In genomic region chr3:95624628-95625503, GRCm38 (mm10) we compare ENCODE assay signal across 8 mouse cellular contexts. TPM values are rescaled to one million over a fixed set of nuclear protein-coding genes. Genes with fewer than 3 reads are reported as not detected.
DNase-seq lines count a peak whose midpoint lies in the region; ATAC-seq and TF ChIP-seq lines count a peak whose summit lies in the region.

TSS of gene Ensa (plus strand) at chr3:95624993.

- peak within 1 kb of the TSS; percentile 79 for H3K9ac ChIP-seq in heart, embryonic 11.5 days (ENCODE audit: low read depth, low read length)
- H3K9ac ChIP-seq in kidney, embryonic 16.5 days (replicated peaks; ENCODE audit: low read length), result peak within 1 kb of the TSS; percentile 80
- H3K9ac ChIP-seq in liver, adult 2 months (ENCODE audit: low read depth, low read length), result peak within 1 kb of the TSS; percentile 78

- WGBS in heart, embryonic 11.5 days (ENCODE audit: insufficient replicate concordance), result under 1% methylated on average over 44 of the region's 44 CpGs
- WGBS in kidney, embryonic 16.5 days, result under 1% methylated on average over 44 of the region's 44 CpGs
- under 1% methylated on average over 44 of the region's 44 CpGs for WGBS in liver, adult 2 months

- peak; percentile 60; the same call in 1 of the 2 replicates for TF ChIP-seq POLR2A in brain, embryonic 14.5 days (IDR thresholded peaks at IDR 0.05; ENCODE audit: borderline replicate concordance, extremely low read depth, insufficient read depth, insufficient read length, poor library complexity, severe bottlenecking)
- TF ChIP-seq POLR2A in liver, adult 2 months (IDR thresholded peaks at IDR 0.05; ENCODE audit: extremely low read depth, insufficient read depth, low read length), result 0 out of 2 replicates have a peak, but pooled peaks have one; percentile 61
- peak; percentile 67 for TF ChIP-seq POLR2A in myocyte (IDR thresholded peaks at IDR 0.05; ENCODE audit: insufficient read length, low read depth)

- H3K79me2 ChIP-seq in C2C12 (ENCODE audit: control insufficient read depth, insufficient read depth) (peaks cover 45% of the 10 kb centered on the region), myocyte (ENCODE audit: control insufficient read depth, insufficient read depth) (peaks cover 37% of the 10 kb centered on the region)
- peaks cover 3% of the 10 kb centered on the region; the same call in 1 of the 2 replicates for H3K79me2 ChIP-seq in liver, adult 2 months (ENCODE audit: control insufficient read depth, insufficient read depth, low read length)

- H3K4me2 ChIP-seq in heart, embryonic 11.5 days, result peak within 1 kb of the TSS; percentile 80
- peak within 1 kb of the TSS; percentile 81 for H3K4me2 ChIP-seq in kidney, embryonic 16.5 days (replicated peaks; ENCODE audit: low read depth, low read length)
- H3K4me2 ChIP-seq in myocyte (ENCODE audit: low read depth), result peak within 1 kb of the TSS; percentile 99

- H3K79me3 ChIP-seq in C2C12 (ENCODE audit: low read depth), result peaks cover 28% of the 10 kb centered on the region

- H3K27me3 ChIP-seq in C2C12 (ENCODE audit: control insufficient read depth, insufficient read depth, insufficient read length) (no peaks in the 10 kb centered on the region), myocyte (ENCODE audit: control insufficient read depth, insufficient read depth, insufficient read length) (no peaks in the 10 kb centered on the region)
- H3K27me3 ChIP-seq in erythroblast, embryonic 14.5 days (ENCODE audit: control insufficient read depth), result no peaks in the 10 kb centered on the region
- H3K27me3 ChIP-seq in heart, embryonic 11.5 days (ENCODE audit: control insufficient read depth, insufficient read depth, low read length), result no peaks in the 10 kb centered on the region
- no peaks in the 10 kb centered on the region for H3K27me3 ChIP-seq in kidney, embryonic 16.5 days (ENCODE audit: insufficient read depth, low read length)
- no peaks in the 10 kb centered on the region for H3K27me3 ChIP-seq in liver, adult 2 months (ENCODE audit: control insufficient read depth, insufficient read depth, low read length)
- H3K27me3 ChIP-seq in splenic B cell, adult 2 months (ENCODE audit: control insufficient read depth, insufficient read depth, low read length, poor library complexity, severe bottlenecking), result no peaks in the 10 kb centered on the region

- no peak for TF ChIP-seq CTCF in C2C12 (IDR thresholded peaks at IDR 0.05; ENCODE audit: control insufficient read depth, insufficient read depth, insufficient read length)
- no peak for TF ChIP-seq CTCF in brain, embryonic 14.5 days (IDR thresholded peaks at IDR 0.05; ENCODE audit: borderline replicate concordance, extremely low read depth, insufficient read depth, insufficient read length)
- no peak for TF ChIP-seq CTCF in liver, adult 2 months (IDR thresholded peaks at IDR 0.05; ENCODE audit: low read depth, low read length)

- peak within 1 kb of the TSS; percentile 76 for H3K27ac ChIP-seq in heart, embryonic 11.5 days (ENCODE audit: low read depth, low read length)
- peak within 1 kb of the TSS; percentile 91 for H3K27ac ChIP-seq in kidney, embryonic 16.5 days (ENCODE audit: low read length)
- H3K27ac ChIP-seq in liver, adult 2 months (replicated peaks; ENCODE audit: insufficient read depth, low read depth, low read length), result peak within 1 kb of the TSS; percentile 81

- H3ac ChIP-seq in C2C12 (ENCODE audit: control insufficient read depth, insufficient read length, low read depth) (peak within 1 kb of the TSS; percentile 59), myocyte (ENCODE audit: control insufficient read depth, insufficient read length) (no peak within 1 kb of the TSS)

- H3K4me3 ChIP-seq in C2C12 (ENCODE audit: insufficient read depth, poor library complexity, severe bottlenecking) (peak within 1 kb of the TSS; percentile 59), myocyte (peak within 1 kb of the TSS; percentile 62)
- peak within 1 kb of the TSS; percentile 76 for H3K4me3 ChIP-seq in erythroblast, embryonic 14.5 days (replicated peaks)
- H3K4me3 ChIP-seq in heart, embryonic 11.5 days (ENCODE audit: low read depth, low read length), result peak within 1 kb of the TSS; percentile 79
- peak within 1 kb of the TSS; percentile 77 for H3K4me3 ChIP-seq in kidney, embryonic 16.5 days (ENCODE audit: low read length)
- peak within 1 kb of the TSS; percentile 67 for H3K4me3 ChIP-seq in liver, adult 2 months (ENCODE audit: insufficient read depth, low read depth, low read length)

- H3K36me3 ChIP-seq in C2C12 (ENCODE audit: control insufficient read depth, insufficient read depth) (peaks cover 24% of the 10 kb centered on the region), myocyte (ENCODE audit: control insufficient read depth, insufficient read depth) (peaks cover 37% of the 10 kb centered on the region)
- H3K36me3 ChIP-seq in erythroblast, embryonic 14.5 days (ENCODE audit: control insufficient read depth), result peaks cover 75% of the 10 kb centered on the region
- peaks cover 30% of the 10 kb centered on the region for H3K36me3 ChIP-seq in heart, embryonic 11.5 days (ENCODE audit: control insufficient read depth, insufficient read depth, low read length)
- peaks cover 27% of the 10 kb centered on the region for H3K36me3 ChIP-seq in kidney, embryonic 16.5 days (ENCODE audit: insufficient read depth, low read length)
- H3K36me3 ChIP-seq in liver, adult 2 months (ENCODE audit: control insufficient read depth, insufficient read depth, low read length), result peaks cover 11% of the 10 kb centered on the region; the same call in 1 of the 2 replicates
- H3K36me3 ChIP-seq in splenic B cell, adult 2 months (ENCODE audit: control insufficient read depth, insufficient read depth, low read length, poor library complexity, severe bottlenecking), result peaks cover 10% of the 10 kb centered on the region

- H3K9me3 ChIP-seq in erythroblast, embryonic 14.5 days (ENCODE audit: control insufficient read depth, low read length), result no peaks in the 10 kb centered on the region
- H3K9me3 ChIP-seq in heart, embryonic 11.5 days (replicated peaks; ENCODE audit: control insufficient read depth, low read length), result no peaks in the 10 kb centered on the region
- no peaks in the 10 kb centered on the region for H3K9me3 ChIP-seq in kidney, embryonic 16.5 days (ENCODE audit: low read length)

- peak; percentile 100 for DNase-seq in brain, embryonic 14.5 days (ENCODE audit: low read depth)
- peak; percentile 97 for DNase-seq in liver, adult 2 months (ENCODE audit: extremely low read depth, low read depth, low spot score)
- DNase-seq in splenic B cell, adult 2 months (ENCODE audit: low read depth, low spot score), result peak; percentile 99

- ATAC-seq in heart, embryonic 11.5 days (replicated peaks; ENCODE audit: insufficient number of reproducible peaks, low FRiP score, low TSS enrichment), result peak; percentile 99
- peak; percentile 99 for ATAC-seq in kidney, embryonic 16.5 days (ENCODE audit: low FRiP score, low TSS enrichment)

- H3K4me1 ChIP-seq in erythroblast, embryonic 14.5 days (ENCODE audit: control insufficient read depth), result peaks cover 54% of the 10 kb centered on the region
- peaks cover 7% of the 10 kb centered on the region for H3K4me1 ChIP-seq in heart, embryonic 11.5 days (ENCODE audit: control insufficient read depth, insufficient read depth, low read length)
- peaks cover 12% of the 10 kb centered on the region for H3K4me1 ChIP-seq in kidney, embryonic 16.5 days (ENCODE audit: insufficient read depth, low read length)
- peaks cover 8% of the 10 kb centered on the region for H3K4me1 ChIP-seq in liver, adult 2 months (ENCODE audit: control insufficient read depth, insufficient read depth, low read length)

TF ChIP-seq in C2C12, 6 proteins besides CTCF, POLR2A, EP300 and RAD21:
- no peak for TF ChIP-seq FOSL1 (IDR thresholded peaks at IDR 0.05; ENCODE audit: insufficient read depth, low read length, poor library complexity, severe bottlenecking)
- peak; percentile 5 for TF ChIP-seq CEBPB (IDR thresholded peaks at IDR 0.05; ENCODE audit: low read depth)
- TF ChIP-seq MYOD1 (IDR thresholded peaks at IDR 0.05; ENCODE audit: control insufficient read depth, insufficient read length, low read depth), result no peak
TF ChIP-seq in C2C12: peak in this region for 1.

TF ChIP-seq in myocyte, 11 proteins besides CTCF, POLR2A, EP300 and RAD21:
- no peak for TF ChIP-seq REST (IDR thresholded peaks at IDR 0.05; ENCODE audit: insufficient read depth, insufficient read length)
- peak; percentile 44 for TF ChIP-seq POLR2AphosphoS2 (IDR thresholded peaks at IDR 0.05; ENCODE audit: insufficient read length, low read depth)
- TF ChIP-seq MAX (IDR thresholded peaks at IDR 0.05; ENCODE audit: low read depth), result no peak
- no peak for TF ChIP-seq E2F4 (IDR thresholded peaks at IDR 0.05; ENCODE audit: insufficient read depth)
- TF ChIP-seq TCF3 (IDR thresholded peaks at IDR 0.05; ENCODE audit: insufficient read length, low read depth), result no peak
- TF ChIP-seq TCF12 (IDR thresholded peaks at IDR 0.05; ENCODE audit: insufficient read depth, poor library complexity, severe bottlenecking), result no peak
- TF ChIP-seq MYOG (IDR thresholded peaks at IDR 0.05; ENCODE audit: control insufficient read depth in 1 of 3, insufficient read depth in 1 of 3, insufficient read length in 2 of 3, low read depth in 2 of 3), result no peak
- TF ChIP-seq CEBPB (IDR thresholded peaks at IDR 0.05; ENCODE audit: insufficient read depth, poor library complexity, severe bottlenecking), result 0 out of 2 replicates have a peak, but pooled peaks have one; percentile 42
- no peak for TF ChIP-seq MYOD1 (IDR thresholded peaks at IDR 0.05; ENCODE audit: control insufficient read depth in 1 of 3, insufficient read length in 2 of 3, low read depth in 2 of 3)
- peak; percentile 45 for TF ChIP-seq SRF (IDR thresholded peaks at IDR 0.05; ENCODE audit: control insufficient read depth, insufficient read length, low read depth)
- TF ChIP-seq USF1 (IDR thresholded peaks at IDR 0.05; ENCODE audit: low read depth), result no peak

RNA-seq across cellular contexts. Expression of gene Ensa, which starts in this region (rescaled TPM):
- 42.0 TPM for polyA plus RNA-seq in C2C12 (2012; fragmentation: generic; extraction: Trizol)
- 32.2 and 51.6 TPM in 2 replicates for polyA plus RNA-seq in brain, embryonic 14.5 days (2012; rRNA removed)
- 2.8 and 4.2 TPM in 2 replicates for polyA plus RNA-seq in erythroblast, embryonic 14.5 days (2012)
- polyA plus RNA-seq in heart, embryonic 11.5 days (2014; fragmentation: Nextera tagmentation; extraction: Ambion mirVana), result 52.7 and 55.4 TPM in 2 replicates
- 76.4 and 78.6 TPM in 2 replicates for polyA plus RNA-seq in kidney, embryonic 16.5 days (2015; fragmentation: Nextera tagmentation; extraction: Ambion mirVana)
- total RNA-seq in liver, adult 2 months (2014; rRNA removed), result 23.5 and 25.1 TPM in 2 replicates
- 5.0 and 5.2 TPM in 2 replicates for polyA plus RNA-seq in liver, adult 2 months (2012; rRNA removed)
- polyA plus RNA-seq in myocyte (2012; fragmentation: generic; extraction: Trizol), result 65.3 TPM

Comparison
In these comparisons a context has a peak if more than half of its experiments do, and no peak if none do; other contexts are left out.
1. Peak in every context shown above with its lines: DNase-seq, ATAC-seq, H3K4me3 ChIP-seq and H3K27ac ChIP-seq.